Mouse (Mus musculus): Measurements from ENCODE around the gene Inf2. TPM values are rescaled to one million over a fixed set of nuclear protein-coding genes. Genes with fewer than 3 reads are reported as not detected.

Gene Inf2
- polyA plus RNA-seq, 1 experiment from 2014 or later, result 4.3 TPM

- Histone ChIP-seq H3K4me2 (ENCODE audit: low read length) (peak overlapping the region; percentile 91), H3K27ac (ENCODE audit: low read depth) (no peak overlapping the region), H3K36me3 (ENCODE audit: control insufficient read depth, insufficient read depth, low read length) (no peaks in the 10 kb centered on the region), H3K27me3 (replicated peaks; ENCODE audit: control insufficient read depth, insufficient read depth, low read length) (peaks cover 4% of the 10 kb centered on the region; the same call in 1 of the 2 replicates), H3K9ac (ENCODE audit: low read length) (no peak overlapping the region), H3K4me3 (ENCODE audit: low read depth, low read length) (peak overlapping the region; percentile 61; the same call in 1 of the 2 replicates), H3K4me1 (replicated peaks; ENCODE audit: control insufficient read depth, insufficient read depth, low read length) (peaks cover 29% of the 10 kb centered on the region), H3K9me3 (ENCODE audit: control insufficient read depth, low read length) (no peaks in the 10 kb centered on the region)
- 62% methylated on average over 8 of the region's 8 CpGs for WGBS
- DNase-seq (ENCODE audit: low spot score), result no peak
- no peak for ATAC-seq (replicated peaks; ENCODE audit: low FRiP score, low TSS enrichment, low read depth)
Measured at GRCm38 (mm10) chr12:112589491-112590191, 1.1 kb downstream of the Inf2 start.

GRCm38 (mm10) chr12:112590566-112591239, 2.1 kb downstream of the Inf2 start:
- no peak overlapping the region for H3K4me3 ChIP-seq (ENCODE audit: low read depth, low read length)
- ATAC-seq (replicated peaks; ENCODE audit: low FRiP score, low TSS enrichment, low read depth), result no peak
- H3K4me1 ChIP-seq (replicated peaks; ENCODE audit: control insufficient read depth, insufficient read depth, low read length), result peaks cover 38% of the 10 kb centered on the region
- no peak overlapping the region for H3K27ac ChIP-seq (ENCODE audit: low read depth)
- no peaks in the 10 kb centered on the region for H3K36me3 ChIP-seq (ENCODE audit: control insufficient read depth, insufficient read depth, low read length)
- H3K27me3 ChIP-seq (replicated peaks; ENCODE audit: control insufficient read depth, insufficient read depth, low read length), result peaks cover 4% of the 10 kb centered on the region; the same call in 1 of the 2 replicates
- H3K4me2 ChIP-seq (ENCODE audit: low read length), result no peak overlapping the region
- 68% methylated on average over 8 of the region's 8 CpGs for WGBS
- DNase-seq (ENCODE audit: low spot score), result no peak
- H3K9ac ChIP-seq (ENCODE audit: low read length), result no peak overlapping the region
- no peaks in the 10 kb centered on the region for H3K9me3 ChIP-seq (ENCODE audit: control insufficient read depth, low read length)

- peaks cover 38% of the 10 kb centered on the region for H3K4me1 ChIP-seq (replicated peaks; ENCODE audit: control insufficient read depth, insufficient read depth, low read length)
Measured at GRCm38 (mm10) chr12:112591240-112591639, 2.7 kb downstream of the Inf2 start.

GRCm38 (mm10) chr12:112591730-112592129, 3.1 kb downstream of the Inf2 start:
- WGBS, result 81% methylated on average over 3 of the region's 3 CpGs
- Histone ChIP-seq H3K9me3 (ENCODE audit: control insufficient read depth, low read length) (no peaks in the 10 kb centered on the region), H3K27ac (ENCODE audit: low read depth) (no peak overlapping the region), H3K4me2 (ENCODE audit: low read length) (no peak overlapping the region), H3K36me3 (ENCODE audit: control insufficient read depth, insufficient read depth, low read length) (no peaks in the 10 kb centered on the region), H3K4me3 (ENCODE audit: low read depth, low read length) (no peak overlapping the region), H3K27me3 (replicated peaks; ENCODE audit: control insufficient read depth, insufficient read depth, low read length) (peaks cover 4% of the 10 kb centered on the region; the same call in 1 of the 2 replicates), H3K4me1 (replicated peaks; ENCODE audit: control insufficient read depth, insufficient read depth, low read length) (peaks cover 38% of the 10 kb centered on the region), H3K9ac (ENCODE audit: low read length) (no peak overlapping the region)
- DNase-seq (ENCODE audit: low spot score), result no peak
- ATAC-seq (replicated peaks; ENCODE audit: low FRiP score, low TSS enrichment, low read depth), result no peak

More at GRCm38 (mm10) chr12:112591240-112591639, 2.7 kb downstream of the Inf2 start:
- DNase-seq (ENCODE audit: low spot score) (no peak), ATAC-seq (replicated peaks; ENCODE audit: low FRiP score, low TSS enrichment, low read depth) (no peak)
- no peaks in the 10 kb centered on the region for H3K9me3 ChIP-seq (ENCODE audit: control insufficient read depth, low read length)
- H3K9ac ChIP-seq (ENCODE audit: low read length), result no peak overlapping the region
- H3K4me3 ChIP-seq (ENCODE audit: low read depth, low read length), result no peak overlapping the region
- WGBS, result 90% methylated on average over 5 of the region's 5 CpGs
- no peaks in the 10 kb centered on the region for H3K36me3 ChIP-seq (ENCODE audit: control insufficient read depth, insufficient read depth, low read length)
- H3K27ac ChIP-seq (ENCODE audit: low read depth), result no peak overlapping the region
- H3K4me2 ChIP-seq (ENCODE audit: low read length), result no peak overlapping the region
- H3K27me3 ChIP-seq (replicated peaks; ENCODE audit: control insufficient read depth, insufficient read depth, low read length), result peaks cover 4% of the 10 kb centered on the region; the same call in 1 of the 2 replicates

- Histone ChIP-seq H3K36me3 (ENCODE audit: control insufficient read depth, insufficient read depth, low read length) (no peaks in the 10 kb centered on the region), H3K9me3 (ENCODE audit: control insufficient read depth, low read length) (no peaks in the 10 kb centered on the region), H3K27me3 (replicated peaks; ENCODE audit: control insufficient read depth, insufficient read depth, low read length) (no peaks in the 10 kb centered on the region), H3K4me1 (replicated peaks; ENCODE audit: control insufficient read depth, insufficient read depth, low read length) (peaks cover 30% of the 10 kb centered on the region), H3K4me2 (ENCODE audit: low read length) (no peak overlapping the region), H3K9ac (ENCODE audit: low read length) (no peak overlapping the region), H3K27ac (ENCODE audit: low read depth) (no peak overlapping the region), H3K4me3 (ENCODE audit: low read depth, low read length) (no peak overlapping the region)
- no peak for DNase-seq (ENCODE audit: low spot score)
- ATAC-seq (replicated peaks; ENCODE audit: low FRiP score, low TSS enrichment, low read depth), result no peak
- WGBS, result 73% methylated on average over 21 of the region's 21 CpGs
Measured at GRCm38 (mm10) chr12:112592985-112593734, 4.6 kb downstream of the Inf2 start.

GRCm38 (mm10) chr12:112593951-112594915, 5.6 kb downstream of the Inf2 start:
- Histone ChIP-seq H3K4me2 (ENCODE audit: low read length) (no peak overlapping the region), H3K36me3 (ENCODE audit: control insufficient read depth, insufficient read depth, low read length) (no peaks in the 10 kb centered on the region), H3K9me3 (ENCODE audit: control insufficient read depth, low read length) (no peaks in the 10 kb centered on the region), H3K27me3 (replicated peaks; ENCODE audit: control insufficient read depth, insufficient read depth, low read length) (no peaks in the 10 kb centered on the region), H3K27ac (ENCODE audit: low read depth) (no peak overlapping the region; the same call in 1 of the 2 replicates), H3K4me1 (replicated peaks; ENCODE audit: control insufficient read depth, insufficient read depth, low read length) (peaks cover 25% of the 10 kb centered on the region), H3K4me3 (ENCODE audit: low read depth, low read length) (no peak overlapping the region), H3K9ac (ENCODE audit: low read length) (no peak overlapping the region)
- ATAC-seq (replicated peaks; ENCODE audit: low FRiP score, low TSS enrichment, low read depth) (no peak), DNase-seq (ENCODE audit: low spot score) (no peak)
- 62% methylated on average over 16 of the region's 16 CpGs for WGBS

- no peak overlapping the region for H3K9ac ChIP-seq (ENCODE audit: low read length)
Measured at GRCm38 (mm10) chr12:112594989-112595388, 6.4 kb downstream of the Inf2 start.

GRCm38 (mm10) chr12:112595626-112596025, 7.0 kb downstream of the Inf2 start:
- ATAC-seq (replicated peaks; ENCODE audit: low FRiP score, low TSS enrichment, low read depth) (no peak), DNase-seq (ENCODE audit: low spot score) (no peak)
- H3K27ac ChIP-seq (ENCODE audit: low read depth), result no peak overlapping the region
- H3K9ac ChIP-seq (ENCODE audit: low read length), result no peak overlapping the region
- H3K36me3 ChIP-seq (ENCODE audit: control insufficient read depth, insufficient read depth, low read length), result no peaks in the 10 kb centered on the region
- H3K9me3 ChIP-seq (ENCODE audit: control insufficient read depth, low read length), result no peaks in the 10 kb centered on the region
- H3K27me3 ChIP-seq (replicated peaks; ENCODE audit: control insufficient read depth, insufficient read depth, low read length), result no peaks in the 10 kb centered on the region
- no peak overlapping the region for H3K4me2 ChIP-seq (ENCODE audit: low read length)
- H3K4me1 ChIP-seq (replicated peaks; ENCODE audit: control insufficient read depth, insufficient read depth, low read length), result peaks cover 21% of the 10 kb centered on the region
- 76% methylated on average over 4 of the region's 4 CpGs for WGBS
- H3K4me3 ChIP-seq (ENCODE audit: low read depth, low read length), result no peak overlapping the region

More at GRCm38 (mm10) chr12:112594989-112595388, 6.4 kb downstream of the Inf2 start:
- peaks cover 25% of the 10 kb centered on the region for H3K4me1 ChIP-seq (replicated peaks; ENCODE audit: control insufficient read depth, insufficient read depth, low read length)
- 38% methylated on average over 4 of the region's 4 CpGs for WGBS
- no peaks in the 10 kb centered on the region for H3K27me3 ChIP-seq (replicated peaks; ENCODE audit: control insufficient read depth, insufficient read depth, low read length)
- DNase-seq (ENCODE audit: low spot score), result no peak
- no peaks in the 10 kb centered on the region for H3K9me3 ChIP-seq (ENCODE audit: control insufficient read depth, low read length)
- no peak overlapping the region; the same call in none of the 2 replicates for H3K27ac ChIP-seq (ENCODE audit: low read depth)
- H3K36me3 ChIP-seq (ENCODE audit: control insufficient read depth, insufficient read depth, low read length), result no peaks in the 10 kb centered on the region
- no peak for ATAC-seq (replicated peaks; ENCODE audit: low FRiP score, low TSS enrichment, low read depth)
- H3K4me3 ChIP-seq (ENCODE audit: low read depth, low read length), result no peak overlapping the region
- H3K4me2 ChIP-seq (ENCODE audit: low read length), result no peak overlapping the region

All from intestine, embryonic 14.5 days (tissue).